Mouse (Mus musculus) B cell, adult 2 months (primary cell): Measurements from ENCODE around the gene Ano5.

Experiments used
- DNase-seq, 2 experiments: peaks; one replicate each; pipeline ENCODE4 v3.0.0; 2022

Gene Ano5

GRCm38 (mm10) chr7:51510671-51511651, at the start of gene Ano5:
Gene Ano5 (plus strand): TSS chr7:51511029.
- DNase-seq = no peak

- no peak for DNase-seq
Measured at GRCm38 (mm10) chr7:51499396-51499795, 11.4 kb upstream of the Ano5 start.

GRCm38 (mm10) chr7:51503940-51504339, 6.9 kb upstream of the Ano5 start:
- no peak for DNase-seq

- no peak for DNase-seq
Measured at GRCm38 (mm10) chr7:51510147-51510546, 682 bp upstream of the Ano5 start.

GRCm38 (mm10) chr7:51539344-51539743, 28.5 kb downstream of the Ano5 start:
- no peak for DNase-seq

GRCm38 (mm10) chr7:51540736-51541135, 29.9 kb downstream of the Ano5 start:
- DNase-seq = no peak

- DNase-seq = no peak
Measured at GRCm38 (mm10) chr7:51600021-51600420, 89.2 kb downstream of the Ano5 start.

- no peak for DNase-seq
Measured at GRCm38 (mm10) chr7:51603741-51604140, 92.9 kb downstream of the Ano5 start.

- DNase-seq = no peak
Measured at GRCm38 (mm10) chr7:51614404-51614803, 103.6 kb downstream of the Ano5 start.

GRCm38 (mm10) chr7:51617941-51618340, 107.1 kb downstream of the Ano5 start:
- no peak for DNase-seq

GRCm38 (mm10) chr7:51618412-51618811, 107.6 kb downstream of the Ano5 start:
- DNase-seq = no peak

GRCm38 (mm10) chr7:51619977-51620376, 109.1 kb downstream of the Ano5 start:
- no peak for DNase-seq

GRCm38 (mm10) chr7:51621694-51622145, 110.9 kb downstream of the Ano5 start, which contains the start of gene Slc17a6:
Gene Slc17a6 (plus strand): TSS chr7:51622006.
- no peak for DNase-seq

- no peak for DNase-seq
Measured at GRCm38 (mm10) chr7:51622196-51622595, 111.4 kb downstream of the Ano5 start.

- DNase-seq = no peak
Measured at GRCm38 (mm10) chr7:51622666-51623065, 111.8 kb downstream of the Ano5 start.

- DNase-seq = no peak
Measured at GRCm38 (mm10) chr7:51624336-51624897, 113.6 kb downstream of the Ano5 start.

- DNase-seq = no peak
Measured at GRCm38 (mm10) chr7:51625161-51625560, 114.3 kb downstream of the Ano5 start.

- DNase-seq = no peak
Measured at GRCm38 (mm10) chr7:51625591-51626255, 114.9 kb downstream of the Ano5 start.

GRCm38 (mm10) chr7:51626451-51627000, 115.7 kb downstream of the Ano5 start:
- no peak for DNase-seq

GRCm38 (mm10) chr7:51627001-51627631, 116.3 kb downstream of the Ano5 start:
- DNase-seq = no peak

- DNase-seq = no peak
Measured at GRCm38 (mm10) chr7:51627666-51628065, 116.8 kb downstream of the Ano5 start.

- no peak for DNase-seq
Measured at GRCm38 (mm10) chr7:51628349-51628748, 117.5 kb downstream of the Ano5 start.

- no peak for DNase-seq
Measured at GRCm38 (mm10) chr7:51629206-51629605, 118.4 kb downstream of the Ano5 start.
